Mouse (Mus musculus): ENCODE results near the gene Tcfl5. TPM values are rescaled to one million over a fixed set of nuclear protein-coding genes. Genes with fewer than 3 reads are reported as not detected.

Tcfl5 gene
- under 1 TPM; 0.32 to 0.35 TPM for total RNA-seq (2021)

GRCm38 (mm10) chr2:180642555-180643260 is at the start of gene Tcfl5:
TSS of gene Tcfl5 (minus strand) at chr2:180642708.
- DNase-seq, result no peak

GRCm38 (mm10) chr2:180689841-180690240 is 47.3 kb upstream of the Tcfl5 start:
- peak in 1 of 2 experiments; percentile 19 for DNase-seq

GRCm38 (mm10) chr2:180684031-180684430 is 41.5 kb upstream of the Tcfl5 start:
- DNase-seq, result no peak

DNA sequence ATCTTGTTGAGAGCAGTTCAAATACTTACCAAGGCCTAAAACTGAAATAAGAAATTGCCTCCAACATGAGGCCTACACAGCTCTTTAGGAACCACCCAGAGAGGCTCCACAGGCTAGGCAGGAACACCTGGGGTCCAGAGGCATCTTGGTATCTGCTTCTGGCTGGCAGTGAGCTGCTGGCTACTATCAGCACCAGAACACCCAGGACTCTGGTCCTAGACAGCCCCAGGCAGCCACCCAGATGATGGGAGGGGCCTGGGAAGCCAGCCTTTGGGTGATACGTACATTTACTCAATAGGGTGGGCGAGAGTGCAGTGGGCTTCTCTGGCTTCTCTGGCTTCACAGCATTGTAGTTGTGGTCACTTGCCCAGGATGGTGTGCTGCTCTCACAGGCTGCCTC is 41.0 kb upstream of the Tcfl5 start:
- no peak for DNase-seq

- no peak for DNase-seq
These were observed 38.7 kb upstream of the Tcfl5 start for GRCm38 (mm10) chr2:180681225-180681624.

GRCm38 (mm10) chr2:180678609-180679140 is 36.2 kb upstream of the Tcfl5 start:
- DNase-seq, result peak; percentile 49 to 72

DNA sequence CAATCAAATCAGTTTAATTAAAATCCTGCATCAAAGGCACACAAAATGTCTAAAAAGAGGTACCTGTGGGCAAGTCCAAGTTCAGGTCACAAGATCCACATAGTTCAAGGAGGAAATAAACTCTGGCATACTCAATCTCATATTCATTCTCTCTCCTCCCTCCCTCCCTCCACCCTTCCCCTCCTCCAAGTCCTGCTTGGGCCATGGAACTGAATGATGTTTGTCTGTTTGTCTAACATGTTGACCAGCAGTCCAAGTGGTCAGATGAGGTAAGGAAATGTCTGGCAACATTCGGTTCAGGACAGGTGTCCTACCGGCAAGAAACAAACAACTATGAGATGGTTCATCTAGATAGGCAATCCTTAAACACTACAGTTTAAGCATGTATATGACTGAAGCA is 34.2 kb upstream of the Tcfl5 start:
- no peak for DNase-seq

GRCm38 (mm10) chr2:180662008-180662407 is 19.5 kb upstream of the Tcfl5 start:
- DNase-seq, result no peak

DNA sequence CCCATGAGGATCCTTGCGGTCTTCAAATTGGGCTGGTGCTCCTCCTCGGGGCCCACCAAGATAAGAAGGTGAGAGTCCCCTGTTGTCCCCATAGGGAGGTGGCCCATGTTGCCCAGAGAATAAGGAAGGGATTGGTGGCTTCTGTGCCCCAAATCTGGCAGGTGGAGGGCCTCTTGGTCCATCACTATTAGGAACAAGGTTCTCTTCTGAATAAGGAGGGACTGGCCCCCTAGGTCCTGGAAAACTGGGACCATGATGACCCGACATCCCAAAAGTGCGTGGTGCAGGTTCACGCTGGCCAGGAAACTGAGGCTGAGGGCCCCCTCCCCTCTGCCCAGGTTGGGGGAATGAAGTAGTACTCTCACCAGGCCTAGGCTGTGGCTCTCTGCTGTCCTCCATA is 18.0 kb upstream of the Tcfl5 start:
- DNase-seq, result no peak

GRCm38 (mm10) chr2:180659353-180660150 is 17.0 kb upstream of the Tcfl5 start:
- no peak for DNase-seq

DNA sequence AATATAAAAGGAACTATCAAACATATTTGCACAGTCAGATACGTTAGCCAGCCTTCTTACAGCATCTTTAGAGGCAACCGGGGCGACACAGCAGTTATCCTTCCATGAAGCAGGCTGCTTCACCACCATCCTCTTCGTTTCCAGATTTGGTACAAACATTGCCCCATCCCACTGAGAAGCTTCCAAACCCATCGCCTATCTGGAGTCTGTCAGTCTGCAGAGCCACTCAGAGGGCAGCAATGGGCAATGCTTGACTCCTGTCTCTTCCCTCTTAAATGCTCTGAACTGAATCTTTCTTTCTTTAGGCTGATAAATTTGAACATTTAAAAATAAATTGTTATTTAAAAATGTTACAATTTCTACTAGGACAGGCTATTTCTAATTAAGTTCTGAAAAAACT is 15.9 kb upstream of the Tcfl5 start:
- DNase-seq, result no peak

DNA sequence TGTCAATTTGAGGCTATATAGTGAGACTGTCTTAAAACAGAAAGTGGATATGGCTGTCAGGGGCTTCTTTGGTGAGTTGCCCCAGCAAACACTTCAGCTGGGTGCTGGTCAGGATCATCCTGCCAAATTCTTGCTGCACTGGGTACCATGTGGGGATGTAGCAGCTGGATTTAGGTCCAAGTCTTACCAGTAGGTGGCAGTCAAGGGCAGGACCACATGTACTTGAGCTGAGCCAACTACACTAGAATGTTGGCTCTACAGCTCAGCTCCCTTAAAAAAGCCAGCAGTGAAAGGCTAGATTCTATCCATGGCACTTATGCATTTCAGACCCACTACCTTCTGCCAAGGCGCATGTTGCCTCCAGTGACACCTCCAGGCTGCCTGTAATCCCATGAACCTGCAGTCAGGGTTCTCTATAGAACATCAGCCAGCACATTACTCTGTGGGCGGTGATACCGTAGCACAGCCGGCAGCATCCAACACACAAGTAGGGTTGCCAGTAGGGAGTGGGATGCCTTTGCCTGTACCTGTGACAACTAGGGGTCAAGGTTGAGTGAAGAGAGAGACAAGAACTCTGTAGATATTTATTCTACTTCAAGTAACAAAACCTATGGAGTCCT is 15.0 kb upstream of the Tcfl5 start:
- peak; percentile 48 to 53 for DNase-seq

DNA sequence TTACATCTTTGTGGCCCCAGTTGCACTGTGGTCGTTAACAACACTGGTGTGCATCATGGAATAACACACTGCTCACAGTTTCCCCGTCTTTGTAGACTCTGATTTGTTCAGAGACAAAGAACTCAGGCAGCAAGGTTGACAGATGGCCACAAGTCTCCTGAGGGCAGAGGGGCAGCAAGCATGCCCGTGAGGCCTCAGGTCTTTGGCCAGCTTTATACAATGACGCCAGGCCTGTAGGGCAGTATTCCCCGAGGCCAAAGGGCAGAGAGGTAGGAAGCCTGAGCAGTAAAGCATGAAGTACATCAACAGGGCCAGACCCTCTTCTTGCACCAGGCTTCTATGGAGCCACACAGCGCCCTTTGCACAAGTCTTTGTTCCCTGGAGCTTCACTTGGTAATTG is 12.6 kb upstream of the Tcfl5 start:
- no peak for DNase-seq

DNA sequence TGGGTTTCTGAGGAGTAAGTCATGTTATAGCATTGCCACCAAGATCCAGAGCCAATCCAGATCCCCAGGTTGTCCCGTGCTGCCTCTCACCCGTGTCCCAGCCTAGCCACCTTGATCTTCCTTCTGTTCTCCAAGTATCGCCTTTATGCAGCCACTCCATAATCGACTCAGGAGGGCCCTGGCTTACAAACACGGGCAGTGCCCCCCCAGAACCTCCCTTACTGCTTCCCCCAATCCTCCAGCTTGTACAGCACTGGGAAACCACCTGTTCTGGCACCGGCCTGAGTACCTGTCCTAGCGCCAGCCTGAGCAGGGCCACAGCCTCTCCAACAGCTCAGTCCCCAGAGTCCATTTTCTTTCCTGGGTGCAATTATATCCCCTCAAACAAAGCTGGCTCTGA is 12.2 kb upstream of the Tcfl5 start:
- DNase-seq, result no peak

- DNase-seq, result no peak
These were observed 4.3 kb upstream of the Tcfl5 start for GRCm38 (mm10) chr2:180646841-180647240.

DNA sequence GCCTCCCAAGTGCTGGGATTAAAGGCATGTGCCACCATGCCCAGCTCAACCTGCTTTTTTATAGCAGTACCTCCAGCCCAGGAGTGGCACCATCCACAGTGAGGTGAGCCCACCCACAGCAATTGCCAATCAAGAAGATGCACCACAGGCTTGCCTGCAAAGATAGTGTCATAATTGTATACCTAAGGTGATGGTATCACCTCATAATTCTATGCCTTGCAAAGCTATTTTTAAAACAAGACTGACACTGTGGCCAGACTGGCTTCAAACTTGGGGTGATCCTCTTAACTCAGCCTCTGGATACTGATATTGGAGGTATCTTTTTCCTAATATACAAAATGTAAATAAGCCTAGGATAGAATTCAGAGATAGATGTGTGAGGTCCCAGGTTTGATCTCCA is 1.1 kb upstream of the Tcfl5 start:
- DNase-seq, result no peak

GRCm38 (mm10) chr2:180641576-180642554 is 643 bp downstream of the Tcfl5 start:
- no peak for DNase-seq

GRCm38 (mm10) chr2:180611882-180612281 is 30.6 kb downstream of the Tcfl5 start:
- no peak for DNase-seq

DNA sequence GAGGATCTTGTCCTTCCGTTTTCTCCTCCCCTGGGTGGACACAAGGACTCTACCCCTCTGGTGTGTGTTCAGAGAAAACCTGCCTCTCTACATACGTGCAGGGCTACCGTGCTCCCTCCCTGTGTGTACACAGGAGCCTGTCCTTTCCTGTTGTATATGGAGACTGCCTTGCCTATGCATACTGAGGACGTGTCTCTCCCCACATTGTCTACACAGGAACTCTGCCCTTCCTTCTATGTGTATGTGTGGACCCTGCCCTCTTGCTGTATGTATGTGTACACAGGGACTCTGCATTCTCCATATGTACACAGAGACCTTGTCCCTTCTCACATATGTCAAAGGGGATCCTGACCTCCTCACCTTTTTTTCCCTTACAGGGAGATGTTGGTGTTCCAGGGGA is 32.2 kb downstream of the Tcfl5 start:
- no peak for DNase-seq

DNA sequence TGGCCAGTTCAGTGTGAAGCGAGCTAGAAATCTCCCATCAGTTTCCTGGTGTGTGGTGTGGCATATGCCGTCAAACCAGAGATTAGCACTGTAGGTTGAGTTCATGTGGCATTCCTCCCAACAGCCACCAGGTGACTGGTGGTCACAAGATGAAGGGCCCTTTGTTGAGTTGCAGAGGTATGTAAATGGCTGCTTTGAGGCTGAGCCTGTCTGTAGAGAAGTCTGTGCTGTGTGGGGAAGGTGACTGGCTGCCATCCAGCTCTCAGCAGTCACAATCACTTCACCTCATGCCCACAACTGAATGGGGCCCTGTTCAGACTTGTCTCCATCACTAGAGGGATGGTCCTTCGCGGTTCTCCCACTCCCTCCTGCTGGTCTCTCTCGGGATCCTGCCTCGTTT is 37.7 kb downstream of the Tcfl5 start:
- no peak for DNase-seq

GRCm38 (mm10) chr2:180600569-180601021 is 41.9 kb downstream of the Tcfl5 start:
- DNase-seq, result peak; percentile 14 to 31

DNA sequence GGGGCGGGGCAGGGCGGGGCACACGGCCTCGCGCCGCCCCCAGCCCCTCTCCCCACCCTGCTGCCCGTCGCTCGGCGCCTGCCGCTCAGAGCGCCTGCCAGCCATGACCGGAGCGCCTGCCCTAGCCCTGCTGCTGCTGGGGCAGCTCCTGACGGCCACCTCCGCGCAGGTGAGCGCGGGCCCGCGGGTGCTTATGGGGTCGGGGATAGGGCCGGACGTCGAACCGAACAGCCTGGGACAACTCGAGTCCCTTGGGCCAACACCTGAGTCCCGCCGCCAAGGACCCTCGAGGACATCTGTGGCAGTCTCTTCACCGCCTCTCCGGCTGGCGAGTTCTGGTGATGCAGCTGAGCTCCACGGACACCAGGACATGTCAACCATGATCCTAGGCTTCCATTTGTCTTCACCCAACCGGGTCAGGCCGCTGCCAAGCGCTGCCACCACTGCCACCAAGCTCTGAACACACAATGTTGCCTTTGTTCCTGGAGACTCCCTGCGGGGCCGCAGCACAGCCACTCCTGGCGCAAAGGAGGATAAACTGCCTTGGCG is 44.3 kb downstream of the Tcfl5 start:
- peak in 1 of 2 experiments; percentile 40 for DNase-seq

Data from layer of hippocampus, postnatal 36 days (tissue).